Mouse (Mus musculus) liver, embryonic 14.5 days (tissue): ENCODE measurements at regions not wholly inside any gene's neighbourhood (a gene's known extent, or its start where the extent isn't known, plus 50 kb on each side); places are given as distances from the start of the nearest gene placed in this dataset.

Experiments
- ATAC-seq: fragments of 200-750 bp; cut with Nextera tagmentation; 2 replicates; pipeline ENCODE4 v1.8.0; 2017; ENCODE audit warnings: moderate number of reproducible peaks, mild to moderate bottlenecking, moderate library complexity; ENCODE audit not compliant: insufficient read depth
- DNase-seq, 3 experiments: peaks; one replicate each; pipeline ENCODE4 v3.0.0-alpha.2; 2012 to 2013; ENCODE audit warnings: low read depth in 3 of 3, low spot score in 3 of 3
- H3K27ac ChIP-seq: fragments of 300-500 bp; sonication (generic); 2 replicates; pipeline ENCODE4 v1.5.1; 2014; ENCODE audit warnings: moderate library complexity, mild to moderate bottlenecking, control low read depth, inconsistent platforms
- H3K27me3 ChIP-seq: fragments of 300-500 bp; sonication (generic); 2 replicates; pipeline ENCODE4 v1.6.1; 2014; ENCODE audit warnings: mild to moderate bottlenecking, low read length, moderate library complexity; ENCODE audit not compliant: control insufficient read depth, insufficient read depth
- H3K36me3 ChIP-seq: fragments of 300-500 bp; sonication (generic); replicated peaks from 2 replicates; pipeline ENCODE4 v1.6.1; 2014; ENCODE audit warnings: low read depth; ENCODE audit not compliant: control insufficient read depth, insufficient read depth
- H3K4me1 ChIP-seq, 2 experiments: fragments of 200-500 bp in 1 of 2; fragments of 300-500 bp in 1 of 2; sonication (generic) in 1 of 2; replicated peaks; 2 replicates each; pipeline ENCODE4 v1.6.1; 2012 to 2014; ENCODE audit warnings: antibody characterized with exemption in 1 of 2, inconsistent platforms in 1 of 2, low read length in 1 of 2; ENCODE audit not compliant: control insufficient read depth in 2 of 2, insufficient read depth in 2 of 2
- H3K4me2 ChIP-seq: fragments of 300-500 bp; sonication (generic); 2 replicates; pipeline ENCODE4 v1.6.1; 2014; ENCODE audit warnings: low read depth, mild to moderate bottlenecking, control low read depth, moderate library complexity
- H3K4me3 ChIP-seq, 2 experiments: fragments of 200-500 bp in 1 of 2; fragments of 300-500 bp in 1 of 2; sonication (generic) in 1 of 2; 2 replicates each; pipeline ENCODE4 v1.5.1; 2012 to 2014; ENCODE audit warnings: low read depth in 2 of 2, low read length in 2 of 2, mild to moderate bottlenecking in 2 of 2, control low read depth in 1 of 2, inconsistent platforms in 1 of 2, moderate library complexity in 1 of 2; ENCODE audit not compliant: insufficient read depth in 1 of 2
- H3K9ac ChIP-seq: fragments of 300-500 bp; sonication (generic); replicated peaks from 2 replicates; pipeline ENCODE4 v1.6.1; 2014; ENCODE audit warnings: mild to moderate bottlenecking, control low read depth, moderate library complexity
- H3K9me3 ChIP-seq: fragments of 300-500 bp; sonication (generic); 2 replicates; pipeline ENCODE4 v1.6.1; 2016; ENCODE audit warnings: low read length, mixed read lengths; ENCODE audit not compliant: control insufficient read depth
- CTCF ChIP-seq: IDR thresholded peaks from 2 replicates; pipeline ENCODE4 v1.5.1; 2016; ENCODE audit warnings: antibody characterized with exemption, low read depth, control low read depth
- EP300 ChIP-seq: IDR thresholded peaks from 2 replicates; pipeline ENCODE4 v1.6.1; 2016; ENCODE audit warnings: antibody characterized with exemption, low read depth
- WGBS: fragments of 180-500 bp; shearing (Covaris S2); extraction: QIAGEN DNeasy Blood & Tissue Kit; methylation state at CpG from one replicate; pipeline ENCODE4 v1.1.7; 2014; ENCODE audit not compliant: insufficient replicate concordance; 5-methylcytosine and 5-hydroxymethylcytosine counted together

GRCm38 (mm10) chr13:71784740-71785139 is 178.8 kb downstream of the Irx1 start:
- Histone ChIP-seq H3K9ac (no peak overlapping the region), H3K27ac (no peak overlapping the region), H3K4me3 (no peak overlapping the region), H3K27me3 (no peaks in the 10 kb centered on the region), H3K4me2 (no peak overlapping the region), H3K4me1 (no peaks in the 10 kb centered on the region), H3K36me3 (no peaks in the 10 kb centered on the region), H3K9me3 (no peaks in the 10 kb centered on the region)
- no peak for ATAC-seq
- no peak for DNase-seq
- WGBS = 54% methylated on average over 10 of the region's 10 CpGs
- no peak for TF ChIP-seq CTCF
- TF ChIP-seq EP300 = no peak

- Histone ChIP-seq H3K4me1 (no peaks in the 10 kb centered on the region), H3K4me2 (no peak overlapping the region), H3K27me3 (no peaks in the 10 kb centered on the region), H3K4me3 (no peak overlapping the region), H3K9me3 (no peaks in the 10 kb centered on the region), H3K36me3 (no peaks in the 10 kb centered on the region), H3K27ac (no peak overlapping the region), H3K9ac (no peak overlapping the region)
- TF ChIP-seq CTCF = no peak
- no peak for TF ChIP-seq EP300
- WGBS = 63% methylated on average over 11 of the region's 11 CpGs
- ATAC-seq (no peak), DNase-seq (no peak)
Observed at GRCm38 (mm10) chr13:71747003-71747965, 216.2 kb downstream of the Irx1 start.

- no peak overlapping the region for H3K9ac ChIP-seq
- no peak overlapping the region for H3K4me3 ChIP-seq
- DNase-seq (no peak), ATAC-seq (no peak)
- H3K27ac ChIP-seq = no peak overlapping the region
- H3K4me1 ChIP-seq = no peaks in the 10 kb centered on the region
- H3K9me3 ChIP-seq = no peaks in the 10 kb centered on the region
- no peaks in the 10 kb centered on the region for H3K27me3 ChIP-seq
- no peak for TF ChIP-seq CTCF
- TF ChIP-seq EP300 = no peak
- H3K4me2 ChIP-seq = no peak overlapping the region
- 42% methylated on average over 3 of the region's 3 CpGs for WGBS
- no peaks in the 10 kb centered on the region for H3K36me3 ChIP-seq
Observed at GRCm38 (mm10) chr13:71746534-71746933, 217.0 kb downstream of the Irx1 start.

GRCm38 (mm10) chr13:71736821-71737345 is 226.6 kb downstream of the Irx1 start:
- no peak for TF ChIP-seq CTCF
- no peaks in the 10 kb centered on the region for H3K27me3 ChIP-seq
- H3K4me3 ChIP-seq = no peak overlapping the region
- H3K9ac ChIP-seq = no peak overlapping the region
- H3K27ac ChIP-seq = no peak overlapping the region
- no peaks in the 10 kb centered on the region for H3K9me3 ChIP-seq
- H3K4me2 ChIP-seq = no peak overlapping the region
- DNase-seq (no peak), ATAC-seq (no peak)
- WGBS = 74% methylated on average over 8 of the region's 8 CpGs
- no peaks in the 10 kb centered on the region for H3K36me3 ChIP-seq
- H3K4me1 ChIP-seq = no peaks in the 10 kb centered on the region

- Histone ChIP-seq H3K27me3 (no peaks in the 10 kb centered on the region), H3K9me3 (no peaks in the 10 kb centered on the region), H3K4me3 (no peak overlapping the region), H3K36me3 (no peaks in the 10 kb centered on the region), H3K4me1 (no peaks in the 10 kb centered on the region), H3K27ac (no peak overlapping the region), H3K9ac (no peak overlapping the region), H3K4me2 (no peak overlapping the region)
- 37% methylated on average over 12 of the region's 12 CpGs for WGBS
- ATAC-seq (no peak), DNase-seq (no peak)
- no peak for TF ChIP-seq EP300
- no peak for TF ChIP-seq CTCF
Observed at GRCm38 (mm10) chr13:71734261-71734660, 229.3 kb downstream of the Irx1 start.
